Mouse (Mus musculus): ENCODE measurements at regions not wholly inside any gene's neighbourhood (a gene's known extent, or its start where the extent isn't known, plus 50 kb on each side); places are given as distances from the start of the nearest gene placed in this dataset.

- TF ChIP-seq POLR2A (IDR thresholded peaks at IDR 0.05; ENCODE audit: extremely low read depth, insufficient read depth, low read length) (no peak), CTCF (IDR thresholded peaks at IDR 0.05; ENCODE audit: extremely low read depth, insufficient read depth, low read length) (no peak)
These were observed 103.0 kb upstream of the Mvb12b start for GRCm38 (mm10) chr2:33990711-33991110.
